Mouse (Mus musculus) NIH3T3 (cell line): ENCODE data around the gene Abcg1.

Source experiments
- DNase-seq: peaks from one replicate; pipeline ENCODE4 v3.0.0-alpha.2; 2012; ENCODE audit warnings: low read depth

Gene Abcg1

DNA sequence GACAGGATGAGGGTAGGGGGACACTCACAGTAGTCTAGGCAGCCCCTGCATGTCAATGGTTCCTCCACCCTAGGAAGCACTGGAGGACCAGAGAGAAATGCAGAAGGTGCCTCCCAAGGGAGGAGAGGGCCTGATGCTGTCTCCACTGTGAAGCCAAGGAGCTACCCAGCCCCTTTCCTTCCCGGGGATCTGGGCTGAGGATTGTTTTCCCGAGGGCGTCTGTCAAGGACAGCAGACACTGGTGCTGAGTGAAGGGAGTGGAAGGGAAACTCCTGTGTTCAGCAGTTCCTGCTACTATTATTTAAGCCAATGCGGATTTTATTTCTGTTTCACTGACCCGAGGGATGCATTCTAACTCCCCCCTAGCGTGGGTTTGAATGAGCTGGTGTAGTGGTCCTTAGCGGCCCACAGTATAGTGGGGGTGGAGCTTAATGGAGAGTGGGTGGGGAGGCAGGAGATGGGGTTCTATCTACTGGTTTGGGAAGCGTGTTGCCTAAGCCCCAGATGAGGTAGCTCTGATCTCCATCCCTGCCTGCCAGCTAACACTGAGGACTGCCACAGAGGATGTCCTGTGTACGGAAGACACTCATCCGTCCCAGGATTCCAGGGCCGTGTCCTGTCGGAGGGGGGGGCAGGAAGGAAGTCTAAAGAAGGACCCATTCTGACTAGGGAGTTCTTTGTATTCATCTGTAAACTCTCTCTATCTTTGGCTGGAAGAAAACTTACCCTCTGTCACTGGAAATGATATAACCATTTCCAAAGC, 21.8 kb downstream of the Abcg1 start:
- no peak for DNase-seq

DNA sequence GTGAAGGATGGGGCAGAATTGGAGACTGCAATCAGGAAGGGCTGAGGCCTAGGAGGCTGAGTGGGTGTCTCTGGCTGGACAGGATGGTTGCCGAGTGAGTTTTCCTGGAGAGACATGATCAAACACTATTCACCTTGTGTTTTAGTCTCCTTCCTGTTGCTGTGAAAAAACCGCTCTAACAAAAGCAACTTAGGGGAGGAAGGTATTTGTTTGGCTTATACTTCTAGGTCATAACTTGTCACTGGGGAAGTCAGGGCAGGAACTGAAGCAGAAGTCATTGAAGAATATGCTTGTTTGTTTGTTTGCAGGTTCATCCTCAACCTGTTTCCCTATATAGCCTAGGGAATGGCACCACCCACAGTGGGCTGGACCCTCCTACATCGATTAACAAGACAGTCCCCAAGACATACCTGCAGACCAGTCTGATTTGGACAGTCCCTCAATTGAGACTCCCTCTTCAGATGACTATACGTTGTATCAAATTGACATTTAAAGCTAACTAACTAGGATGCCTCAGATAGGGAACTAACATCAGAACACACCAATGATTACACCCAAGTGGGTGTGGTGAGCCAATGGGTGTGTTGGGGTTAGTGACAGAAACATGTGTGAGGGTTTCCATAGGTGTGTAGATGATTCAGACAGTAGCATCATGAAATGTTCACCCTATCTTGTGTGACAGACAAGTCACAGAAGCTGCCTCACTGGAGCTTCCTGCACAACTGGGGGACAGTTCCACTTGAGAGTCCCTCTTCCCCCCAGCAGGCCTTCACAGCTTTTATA, 25.0 kb downstream of the Abcg1 start:
- no peak for DNase-seq

DNA sequence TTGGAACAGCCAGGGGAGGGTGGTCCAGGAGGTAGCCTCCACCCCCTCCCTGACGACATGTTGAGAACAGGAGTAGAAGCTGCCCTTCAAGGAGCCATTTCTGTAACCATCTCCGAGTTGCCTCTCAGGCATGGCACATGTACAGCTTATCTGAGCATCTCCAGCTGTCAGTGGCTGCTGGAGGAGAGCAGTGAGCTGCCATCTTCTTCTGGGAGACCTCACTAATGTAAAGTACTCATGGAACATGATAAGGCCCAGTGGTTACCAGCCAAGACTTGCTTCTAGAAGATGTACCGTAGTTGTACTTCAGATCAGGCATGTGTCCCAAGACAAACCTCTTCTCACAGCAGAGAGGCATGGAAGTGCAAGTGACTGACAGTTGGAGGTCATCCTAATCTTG, 28.0 kb downstream of the Abcg1 start:
- no peak for DNase-seq

DNA sequence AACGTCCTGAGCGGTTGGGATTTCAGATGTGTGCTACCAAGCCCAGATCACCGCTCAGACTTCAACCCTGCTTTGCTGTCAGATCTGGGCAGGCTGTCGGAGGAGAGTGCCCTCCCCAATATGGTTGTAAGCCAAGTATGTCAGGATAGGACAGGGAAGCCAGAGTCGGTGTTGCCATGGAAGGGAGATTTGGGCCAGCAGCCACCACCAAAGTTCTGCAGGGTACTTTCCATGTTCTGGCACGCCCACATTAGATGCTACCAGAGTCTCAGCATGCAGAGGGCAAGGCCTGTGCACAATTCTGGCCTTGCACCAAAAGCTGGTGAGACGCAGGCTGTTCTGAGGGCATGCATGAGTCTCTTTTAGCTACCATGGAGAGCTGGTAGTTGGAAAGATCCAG, 28.7 kb downstream of the Abcg1 start:
- no peak for DNase-seq

DNA sequence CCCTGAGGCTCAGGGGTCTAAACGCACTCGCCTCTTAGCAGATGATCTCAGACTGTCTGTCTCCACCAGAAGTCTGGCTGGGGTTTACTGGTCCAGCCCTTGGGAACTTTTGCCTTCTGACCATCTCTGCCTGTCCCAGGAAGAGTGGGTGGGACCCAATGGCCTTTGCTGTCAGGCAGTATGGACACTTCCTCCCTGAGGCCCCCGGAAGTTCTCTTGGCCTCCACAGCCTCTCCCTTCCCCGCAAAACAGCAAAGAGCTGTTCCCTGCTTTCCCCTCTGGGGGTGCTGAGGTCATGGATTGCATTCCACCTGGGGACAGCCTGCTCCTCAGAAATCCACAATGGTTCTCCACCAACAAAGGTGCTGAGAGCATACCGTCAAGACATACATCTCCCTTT, 31.2 kb downstream of the Abcg1 start:
- DNase-seq = no peak

DNA sequence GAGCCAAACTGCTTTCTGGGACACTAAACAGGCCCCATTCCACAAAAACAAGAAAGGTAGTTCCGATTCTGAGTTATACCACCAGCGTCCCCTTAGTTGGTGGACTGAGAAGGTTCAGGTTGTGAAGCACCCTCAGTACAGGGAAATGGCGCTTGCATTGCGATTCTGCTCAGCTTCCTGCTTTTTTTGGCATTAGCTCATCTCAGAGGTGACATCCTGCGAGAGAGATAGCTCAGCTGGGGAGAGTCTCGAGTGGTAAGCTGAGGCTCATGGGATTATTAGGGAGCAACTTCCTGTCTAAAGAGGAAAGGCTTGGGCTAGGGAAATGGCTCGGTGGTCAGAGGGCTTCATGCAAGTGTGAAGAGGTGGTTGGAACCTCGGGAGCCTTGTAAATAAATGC, 32.4 kb downstream of the Abcg1 start:
- no peak for DNase-seq

- no peak for DNase-seq
These were observed 33.7 kb downstream of the Abcg1 start for GRCm38 (mm10) chr17:31091023-31091735.

GRCm38 (mm10) chr17:31094781-31095180, 37.3 kb downstream of the Abcg1 start:
- DNase-seq = no peak

- DNase-seq = no peak
These were observed 38.1 kb downstream of the Abcg1 start for GRCm38 (mm10) chr17:31095570-31095969.

- DNase-seq = no peak
These were observed 39.4 kb downstream of the Abcg1 start for GRCm38 (mm10) chr17:31096893-31097292.

- no peak for DNase-seq
These were observed 41.3 kb downstream of the Abcg1 start for GRCm38 (mm10) chr17:31098788-31099187.

DNA sequence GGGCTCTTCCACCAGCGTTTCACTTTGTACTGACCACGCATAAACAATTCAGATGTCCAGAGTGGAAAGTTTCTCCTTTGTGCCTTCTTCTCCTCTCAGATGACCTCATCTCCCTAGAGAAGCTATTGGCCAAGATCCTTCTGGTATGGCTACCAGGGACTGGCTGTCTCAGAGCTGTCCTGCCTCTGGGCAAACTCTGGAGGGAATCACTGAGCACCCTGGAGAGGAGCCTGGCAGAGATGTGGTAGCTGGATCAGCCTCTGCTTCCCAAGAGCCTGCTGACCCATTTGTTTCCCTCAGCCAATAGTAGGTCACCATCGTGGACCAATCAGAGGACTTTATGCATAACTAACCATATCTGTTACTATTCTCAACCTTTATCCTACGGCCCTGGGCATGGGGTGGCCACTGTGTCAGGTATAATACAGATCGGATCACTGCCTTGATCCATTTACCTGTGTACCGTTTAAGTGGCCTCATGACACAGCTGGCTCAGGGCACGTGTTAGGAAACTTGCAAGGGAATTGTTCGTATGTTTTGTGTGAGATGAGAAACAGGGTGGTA, 45.6 kb downstream of the Abcg1 start:
- no peak for DNase-seq

GRCm38 (mm10) chr17:31103823-31104222, 46.3 kb downstream of the Abcg1 start:
- no peak for DNase-seq

- DNase-seq = no peak
These were observed 50.9 kb downstream of the Abcg1 start for GRCm38 (mm10) chr17:31108388-31108787.

GRCm38 (mm10) chr17:31113191-31113856, 55.8 kb downstream of the Abcg1 start:
- DNase-seq = no peak

GRCm38 (mm10) chr17:31116063-31116462, 58.6 kb downstream of the Abcg1 start:
- no peak for DNase-seq

- no peak for DNase-seq
These were observed 60.5 kb downstream of the Abcg1 start for GRCm38 (mm10) chr17:31117946-31118345.

GRCm38 (mm10) chr17:31119429-31119828, 62.0 kb downstream of the Abcg1 start:
- peak; percentile 63 for DNase-seq

GRCm38 (mm10) chr17:31121975-31122374, 64.5 kb downstream of the Abcg1 start:
- peak; percentile 33 for DNase-seq

- no peak for DNase-seq
These were observed 68.2 kb downstream of the Abcg1 start for GRCm38 (mm10) chr17:31125548-31126266.

DNA sequence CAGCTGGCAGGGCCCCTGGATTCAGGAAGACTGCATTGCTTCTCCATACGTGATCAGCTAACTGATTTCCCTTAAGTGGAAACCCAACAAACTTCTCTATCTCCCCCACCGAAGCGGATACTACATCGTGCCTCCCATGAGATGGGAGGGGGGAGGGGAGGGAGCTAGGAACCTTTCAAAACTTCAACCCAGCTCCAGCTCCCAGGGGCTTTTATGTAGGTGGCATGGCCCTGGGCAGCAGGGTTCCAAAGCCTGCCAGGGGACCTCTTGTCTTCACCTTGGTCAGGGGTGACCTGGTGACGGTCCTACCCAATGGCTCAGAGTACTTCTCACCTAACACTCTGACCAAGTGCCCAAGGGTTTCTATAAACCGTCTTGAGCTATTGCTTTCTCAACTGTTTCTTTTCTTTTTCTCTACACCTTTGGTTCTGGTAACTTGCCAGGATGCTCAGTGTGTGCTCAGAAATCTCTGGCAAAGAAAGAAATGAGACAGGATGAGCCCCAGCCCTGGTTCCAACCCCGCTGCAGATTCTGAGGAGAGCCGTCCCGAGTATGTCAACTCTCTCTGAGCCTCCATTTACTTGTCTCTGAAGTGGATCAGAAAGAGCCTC, 71.3 kb downstream of the Abcg1 start:
- DNase-seq = no peak
